Mouse (Mus musculus) midbrain, embryonic 10.5 days (tissue): Measurements from ENCODE around the gene Epc2. TPM values are rescaled to one million over a fixed set of nuclear protein-coding genes. Genes with fewer than 3 reads are reported as not detected.

Source experiments
- DNase-seq: peaks from one replicate; pipeline ENCODE4 v3.0.0-alpha.2; 2017; ENCODE audit warnings: low spot score
- H3K27ac ChIP-seq: fragments of 300-500 bp; sonication (generic); replicated peaks from 2 replicates; pipeline ENCODE4 v1.5.1; 2016; ENCODE audit warnings: mild to moderate bottlenecking
- H3K27me3 ChIP-seq: fragments of 300-500 bp; sonication (generic); 2 replicates; pipeline ENCODE4 v1.6.1; 2016; ENCODE audit warnings: low read depth, mild to moderate bottlenecking; ENCODE audit not compliant: poor library complexity, severe bottlenecking
- H3K36me3 ChIP-seq: fragments of 300-500 bp; sonication (generic); 2 replicates; pipeline ENCODE4 v1.6.1; 2016; ENCODE audit warnings: mild to moderate bottlenecking, moderate library complexity
- H3K4me1 ChIP-seq: fragments of 300-500 bp; sonication (generic); 2 replicates; pipeline ENCODE4 v1.6.1; 2016
- H3K4me3 ChIP-seq: fragments of 300-500 bp; sonication (generic); 2 replicates; pipeline ENCODE4 v1.5.1; 2016; ENCODE audit warnings: mild to moderate bottlenecking, moderate library complexity
- H3K9me3 ChIP-seq: fragments of 300-500 bp; sonication (generic); replicated peaks from 2 replicates; pipeline ENCODE4 v1.6.1; 2016; ENCODE audit warnings: mild to moderate bottlenecking
- WGBS: fragments of 180-500 bp; shearing (Covaris S2); methylation state at CpG from one replicate; pipeline ENCODE4 v1.1.7; 2016; 5-methylcytosine and 5-hydroxymethylcytosine counted together
- polyA plus RNA-seq: library from polyadenylated mRNA; unstranded; fragments of >200 nt; fragmentation: Nextera tagmentation; extraction: Ambion mirVana; gene quantifications from 2 replicates; pipeline ENCODE4 v1.2.1, GENCODE M21; 2016

Gene Epc2
- polyA plus RNA-seq, 1 experiment from 2014 or later: 6.1 TPM

DNA sequence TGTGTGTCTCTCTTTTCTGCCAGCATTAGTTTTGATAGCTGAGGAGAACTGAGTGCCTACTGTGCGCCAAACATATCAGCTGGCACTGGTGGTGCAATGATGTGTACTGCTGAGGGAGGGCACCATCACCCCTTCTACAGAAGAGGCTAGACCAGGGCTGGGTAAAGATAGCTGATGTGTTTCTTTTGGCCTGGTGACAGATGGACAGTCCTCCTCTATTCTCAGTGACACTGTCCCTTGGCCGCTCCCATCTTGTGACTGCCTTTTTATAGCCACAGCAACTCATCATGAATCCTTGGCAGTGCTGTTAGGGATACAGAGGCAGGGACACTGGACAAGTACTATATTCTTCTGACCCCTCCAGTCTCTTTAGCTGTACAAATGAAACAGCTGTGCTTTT is 132.0 kb downstream of the Epc2 start:
- WGBS: 97% methylated on average over 2 of the region's 2 CpGs
- DNase-seq: no peak
- Histone ChIP-seq H3K4me1 (no peaks in the 10 kb centered on the region), H3K27me3 (no peaks in the 10 kb centered on the region), H3K9me3 (no peaks in the 10 kb centered on the region; the same call in 1 of the 2 replicates), H3K27ac (no peak overlapping the region), H3K4me3 (no peak overlapping the region), H3K36me3 (no peaks in the 10 kb centered on the region)

DNA sequence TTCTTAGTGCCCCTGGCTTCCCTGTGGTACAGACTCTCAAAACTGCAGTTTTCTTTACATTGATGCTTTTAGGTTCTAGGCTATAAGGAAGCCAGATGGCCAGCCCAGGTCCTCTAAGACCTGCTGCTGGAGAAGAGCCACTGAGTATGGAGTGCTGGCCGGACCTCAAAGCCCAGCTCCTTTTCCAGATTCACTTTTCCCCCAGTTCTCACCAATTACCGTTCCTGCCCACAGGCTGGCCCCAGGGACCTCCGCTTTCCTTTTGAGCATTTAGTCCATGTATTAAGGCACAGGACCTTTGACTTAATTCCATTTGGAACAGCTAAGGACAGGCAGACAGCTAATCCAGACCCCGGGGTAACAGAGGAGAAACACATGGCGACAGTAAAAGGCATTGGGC is 139.2 kb downstream of the Epc2 start:
- Histone ChIP-seq H3K36me3 (no peaks in the 10 kb centered on the region), H3K27me3 (no peaks in the 10 kb centered on the region), H3K27ac (no peak overlapping the region), H3K4me1 (no peaks in the 10 kb centered on the region), H3K4me3 (no peak overlapping the region), H3K9me3 (no peaks in the 10 kb centered on the region; the same call in 1 of the 2 replicates)
- no peak for DNase-seq
- WGBS: 63% methylated on average over 5 of the region's 5 CpGs

DNA sequence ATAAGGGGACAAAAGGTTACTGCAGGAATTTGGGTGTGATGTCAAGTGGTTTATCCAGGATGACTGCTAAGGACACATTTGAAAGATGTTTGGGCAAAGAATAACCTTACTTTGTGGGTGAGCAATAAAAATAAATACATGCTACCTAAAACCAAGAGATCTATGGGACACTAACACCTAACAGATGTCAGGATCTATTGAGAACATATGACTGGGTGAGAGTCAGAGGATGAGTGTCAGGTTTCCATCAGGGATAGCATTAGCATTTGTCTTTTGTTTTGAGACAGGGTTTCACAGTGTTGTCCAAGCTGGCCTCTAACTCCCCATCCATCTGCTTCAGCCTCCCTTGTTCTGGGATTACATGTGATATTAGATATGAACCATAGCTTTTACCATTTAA is 141.6 kb downstream of the Epc2 start:
- DNase-seq: no peak
- Histone ChIP-seq H3K27ac (no peak overlapping the region), H3K36me3 (no peaks in the 10 kb centered on the region), H3K4me1 (no peaks in the 10 kb centered on the region), H3K4me3 (no peak overlapping the region), H3K27me3 (no peaks in the 10 kb centered on the region), H3K9me3 (no peaks in the 10 kb centered on the region)

DNA sequence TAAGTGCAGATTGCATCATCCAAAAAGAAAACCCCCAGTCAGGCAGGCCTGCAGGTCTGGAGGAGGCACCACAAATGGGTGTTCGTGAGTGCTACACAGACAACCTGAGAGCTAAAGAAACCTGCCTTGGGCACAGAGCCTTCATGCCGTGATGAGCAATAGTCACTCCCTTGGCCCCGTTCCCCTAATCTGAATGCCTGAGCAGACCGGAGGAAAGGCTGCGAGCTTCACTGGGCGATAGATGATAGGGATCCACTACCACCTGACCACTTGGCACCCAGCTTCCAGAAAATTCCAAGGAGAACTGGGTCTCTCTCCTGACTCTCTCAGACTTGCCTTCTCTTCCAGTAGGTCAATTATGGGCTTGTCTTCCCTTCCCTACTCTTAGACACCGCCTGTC is 143.6 kb downstream of the Epc2 start:
- no peak for DNase-seq
- H3K4me1 ChIP-seq: no peaks in the 10 kb centered on the region
- no peak overlapping the region for H3K4me3 ChIP-seq
- WGBS: 86% methylated on average over 7 of the region's 7 CpGs
- no peak overlapping the region for H3K27ac ChIP-seq
- H3K9me3 ChIP-seq: no peaks in the 10 kb centered on the region
- H3K36me3 ChIP-seq: no peaks in the 10 kb centered on the region
- H3K27me3 ChIP-seq: no peaks in the 10 kb centered on the region

DNA sequence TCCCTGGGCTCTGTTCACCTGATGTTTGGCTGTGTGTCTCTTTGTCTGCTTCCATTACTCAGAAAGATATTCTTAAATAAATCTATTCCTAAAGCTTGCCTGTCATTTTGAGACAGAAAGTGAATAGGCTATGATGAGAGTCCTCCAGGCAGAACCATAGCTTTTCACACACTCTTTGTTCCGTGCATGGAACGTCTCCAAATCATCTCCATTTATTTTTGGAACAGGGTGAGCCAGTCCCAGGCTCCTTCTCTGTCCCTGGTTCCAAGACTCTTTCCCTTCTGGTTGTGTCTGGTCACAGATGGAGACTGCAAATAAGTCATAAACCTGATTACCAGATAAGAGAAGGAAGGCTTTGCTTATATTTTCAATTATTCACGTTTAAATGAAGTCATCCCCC is 145.0 kb downstream of the Epc2 start:
- H3K27me3 ChIP-seq: no peaks in the 10 kb centered on the region
- H3K36me3 ChIP-seq: no peaks in the 10 kb centered on the region
- no peaks in the 10 kb centered on the region for H3K9me3 ChIP-seq
- H3K4me3 ChIP-seq: no peak overlapping the region
- no peaks in the 10 kb centered on the region for H3K4me1 ChIP-seq
- WGBS: 89% methylated on average over 3 of the region's 3 CpGs
- no peak for DNase-seq
- H3K27ac ChIP-seq: no peak overlapping the region

DNA sequence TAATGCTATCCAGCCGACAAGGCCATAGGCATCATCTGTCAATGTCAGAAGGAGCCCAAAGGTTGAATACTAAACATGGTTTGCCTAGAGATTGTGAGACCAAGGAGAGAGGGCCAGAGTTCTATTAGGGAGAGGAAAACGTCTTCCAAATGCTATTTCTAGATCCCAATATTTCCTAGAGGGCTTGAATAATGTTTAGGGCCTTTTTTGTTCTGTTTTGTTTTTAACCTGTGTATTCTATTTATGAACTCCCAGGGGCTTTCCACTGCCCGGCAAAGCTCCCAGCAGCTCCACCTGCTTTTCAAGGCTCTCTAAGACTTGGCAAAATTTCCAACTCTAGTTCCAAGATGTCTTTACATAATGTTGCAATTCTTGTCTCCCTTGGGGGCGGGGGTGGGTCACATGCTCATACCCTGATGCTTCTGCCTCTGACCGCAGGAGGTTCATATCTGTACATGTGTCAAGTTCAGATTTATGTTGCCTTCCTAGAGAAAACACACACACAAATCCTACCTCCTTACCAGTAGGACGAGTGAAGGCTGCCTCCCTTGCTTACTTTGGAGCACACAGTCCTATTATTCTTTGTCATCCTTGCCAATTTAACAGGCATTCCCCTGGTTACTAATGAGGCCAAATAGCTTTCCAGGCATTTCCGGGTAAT is 148.9 kb downstream of the Epc2 start:
- no peaks in the 10 kb centered on the region for H3K27me3 ChIP-seq
- no peaks in the 10 kb centered on the region for H3K9me3 ChIP-seq
- WGBS: 83% methylated on average over 7 of the region's 7 CpGs
- no peak overlapping the region for H3K27ac ChIP-seq
- H3K4me1 ChIP-seq: no peaks in the 10 kb centered on the region
- H3K4me3 ChIP-seq: no peak overlapping the region
- H3K36me3 ChIP-seq: no peaks in the 10 kb centered on the region
- no peak for DNase-seq

Other genes with a start within 250 kb of the Epc2 start
- gene Kif5c, start 167.8 kb downstream of the Epc2 start, polyA plus RNA-seq: 37.3 and 59.0 TPM in 2 replicates